Mouse (Mus musculus) liver, embryonic 16.5 days (tissue): ENCODE results near the gene Col4a2. TPM values are rescaled to one million over a fixed set of nuclear protein-coding genes. Genes with fewer than 3 reads are reported as not detected.

ENCODE experiments used
- ATAC-seq: fragments of 200-750 bp; cut with Nextera tagmentation; 2 replicates; pipeline ENCODE4 v1.8.0; 2017; ENCODE audit warnings: low read depth, mild to moderate bottlenecking, moderate number of reproducible peaks, moderate library complexity
- H3K27ac ChIP-seq: fragments of 300-500 bp; sonication (generic); 2 replicates; pipeline ENCODE4 v1.5.1; 2014; ENCODE audit warnings: mild to moderate bottlenecking, low read length
- H3K27me3 ChIP-seq: fragments of 300-500 bp; sonication (generic); 2 replicates; pipeline ENCODE4 v1.6.1; 2014; ENCODE audit warnings: low read depth, low read length, mixed read lengths; ENCODE audit not compliant: control insufficient read depth, insufficient read depth
- H3K36me3 ChIP-seq: fragments of 300-500 bp; sonication (generic); 2 replicates; pipeline ENCODE4 v1.6.1; 2014; ENCODE audit warnings: mild to moderate bottlenecking; ENCODE audit not compliant: control insufficient read depth, insufficient read depth
- H3K4me1 ChIP-seq: fragments of 300-500 bp; sonication (generic); 2 replicates; pipeline ENCODE4 v1.6.1; 2014; ENCODE audit warnings: low read depth, low read length, mixed read lengths; ENCODE audit not compliant: control insufficient read depth
- H3K4me2 ChIP-seq: fragments of 300-500 bp; sonication (generic); 2 replicates; pipeline ENCODE4 v1.6.1; 2014; ENCODE audit warnings: low read depth, low read length, mixed read lengths
- H3K4me3 ChIP-seq: fragments of 300-500 bp; sonication (generic); 2 replicates; pipeline ENCODE4 v1.5.1; 2014; ENCODE audit warnings: low read depth, mild to moderate bottlenecking, low read length
- H3K9ac ChIP-seq: fragments of 300-500 bp; sonication (generic); 2 replicates; pipeline ENCODE4 v1.6.1; 2014; ENCODE audit warnings: low read depth, low read length
- H3K9me3 ChIP-seq: fragments of 300-500 bp; sonication (generic); replicated peaks from 2 replicates; pipeline ENCODE4 v1.6.1; 2016; ENCODE audit warnings: low read length; ENCODE audit not compliant: control insufficient read depth
- WGBS: fragments of 180-500 bp; shearing (Covaris S2); extraction: QIAGEN DNeasy Blood & Tissue Kit; methylation state at CpG from one replicate; pipeline ENCODE4 v1.1.7; 2014; ENCODE audit not compliant: insufficient replicate concordance; 5-methylcytosine and 5-hydroxymethylcytosine counted together
- polyA plus RNA-seq: library from polyadenylated mRNA; unstranded; fragments of >200 nt; fragmentation: Nextera tagmentation; extraction: Ambion mirVana; gene quantifications from 2 replicates; pipeline ENCODE4 v1.2.1, GENCODE M21; 2015

Gene Col4a2
- polyA plus RNA-seq, 1 experiment from 2014 or later, result 9.2 TPM

GRCm38 (mm10) chr8:11304027-11304601 lies 8.5 kb upstream of the Col4a2 start:
- H3K27me3 ChIP-seq, result no peaks in the 10 kb centered on the region
- no peak overlapping the region for H3K4me2 ChIP-seq
- no peak for ATAC-seq
- H3K36me3 ChIP-seq, result no peaks in the 10 kb centered on the region
- no peaks in the 10 kb centered on the region; the same call in 1 of the 2 replicates for H3K4me1 ChIP-seq
- H3K9ac ChIP-seq, result no peak overlapping the region
- 58% methylated on average over 6 of the region's 6 CpGs for WGBS
- no peak overlapping the region for H3K4me3 ChIP-seq
- H3K27ac ChIP-seq, result no peak overlapping the region
- H3K9me3 ChIP-seq, result no peaks in the 10 kb centered on the region

GRCm38 (mm10) chr8:11305539-11305938 lies 7.1 kb upstream of the Col4a2 start:
- ATAC-seq, result peak; percentile 63; the same call in 1 of the 2 replicates
- no peaks in the 10 kb centered on the region for H3K36me3 ChIP-seq
- WGBS, result 39% methylated on average over 1 of the region's 1 CpGs
- H3K4me3 ChIP-seq, result no peak overlapping the region
- no peak overlapping the region for H3K9ac ChIP-seq
- no peak overlapping the region for H3K27ac ChIP-seq
- no peaks in the 10 kb centered on the region; the same call in 1 of the 2 replicates for H3K4me1 ChIP-seq
- no peak overlapping the region for H3K4me2 ChIP-seq
- no peaks in the 10 kb centered on the region for H3K27me3 ChIP-seq
- H3K9me3 ChIP-seq, result no peaks in the 10 kb centered on the region

- WGBS, result 61% methylated on average over 7 of the region's 7 CpGs
- Histone ChIP-seq H3K9ac (no peak overlapping the region), H3K27me3 (peaks cover 14% of the 10 kb centered on the region), H3K4me2 (no peak overlapping the region), H3K4me3 (no peak overlapping the region), H3K4me1 (no peaks in the 10 kb centered on the region; the same call in 1 of the 2 replicates), H3K27ac (no peak overlapping the region), H3K9me3 (no peaks in the 10 kb centered on the region), H3K36me3 (no peaks in the 10 kb centered on the region)
- no peak for ATAC-seq
Measured at GRCm38 (mm10) chr8:11307451-11307850, 5.2 kb upstream of the Col4a2 start.

GRCm38 (mm10) chr8:11308570-11308998 lies 4.0 kb upstream of the Col4a2 start:
- Histone ChIP-seq H3K9ac (no peak overlapping the region), H3K36me3 (no peaks in the 10 kb centered on the region), H3K4me2 (no peak overlapping the region), H3K27ac (no peak overlapping the region), H3K9me3 (no peaks in the 10 kb centered on the region), H3K4me3 (no peak overlapping the region), H3K27me3 (peaks cover 26% of the 10 kb centered on the region), H3K4me1 (no peaks in the 10 kb centered on the region; the same call in 1 of the 2 replicates)
- WGBS, result 38% methylated on average over 7 of the region's 7 CpGs
- no peak for ATAC-seq

GRCm38 (mm10) chr8:11309226-11309625 lies 3.4 kb upstream of the Col4a2 start:
- H3K4me2 ChIP-seq, result no peak overlapping the region

GRCm38 (mm10) chr8:11310049-11310448 lies 2.6 kb upstream of the Col4a2 start:
- no peaks in the 10 kb centered on the region for H3K36me3 ChIP-seq
- no peaks in the 10 kb centered on the region; the same call in 1 of the 2 replicates for H3K4me1 ChIP-seq
- H3K27me3 ChIP-seq, result peaks cover 40% of the 10 kb centered on the region
- H3K4me2 ChIP-seq, result no peak overlapping the region
- no peak overlapping the region for H3K27ac ChIP-seq
- H3K4me3 ChIP-seq, result no peak overlapping the region
- WGBS, result 46% methylated on average over 2 of the region's 2 CpGs
- no peaks in the 10 kb centered on the region for H3K9me3 ChIP-seq
- ATAC-seq, result no peak
- H3K9ac ChIP-seq, result no peak overlapping the region

More at GRCm38 (mm10) chr8:11309226-11309625, 3.4 kb upstream of the Col4a2 start:
- ATAC-seq, result no peak
- Histone ChIP-seq H3K4me3 (no peak overlapping the region), H3K4me1 (no peaks in the 10 kb centered on the region; the same call in 1 of the 2 replicates), H3K27ac (no peak overlapping the region), H3K9me3 (no peaks in the 10 kb centered on the region), H3K27me3 (peaks cover 32% of the 10 kb centered on the region), H3K36me3 (no peaks in the 10 kb centered on the region), H3K9ac (no peak overlapping the region)
- 35% methylated on average over 5 of the region's 5 CpGs for WGBS

- no peak overlapping the region for H3K27ac ChIP-seq
- ATAC-seq, result no peak
- H3K9ac ChIP-seq, result peak overlapping the region; percentile 51
- WGBS, result 4% methylated on average over 34 of the region's 34 CpGs
- H3K9me3 ChIP-seq, result no peaks in the 10 kb centered on the region
- peaks cover 40% of the 10 kb centered on the region for H3K27me3 ChIP-seq
- no peaks in the 10 kb centered on the region for H3K4me1 ChIP-seq
- H3K36me3 ChIP-seq, result no peaks in the 10 kb centered on the region
- peak overlapping the region; percentile 56 for H3K4me3 ChIP-seq
- H3K4me2 ChIP-seq, result peak overlapping the region; percentile 59
Measured at GRCm38 (mm10) chr8:11311681-11312348, 790 bp upstream of the Col4a2 start.

GRCm38 (mm10) chr8:11313176-11314111 lies 839 bp downstream of the Col4a2 start:
- Histone ChIP-seq H3K4me3 (peak overlapping the region; percentile 56), H3K9me3 (no peaks in the 10 kb centered on the region), H3K4me1 (no peaks in the 10 kb centered on the region), H3K27ac (no peak overlapping the region), H3K27me3 (peaks cover 40% of the 10 kb centered on the region), H3K4me2 (peak overlapping the region; percentile 59), H3K36me3 (no peaks in the 10 kb centered on the region), H3K9ac (peak overlapping the region; percentile 51; the same call in 1 of the 2 replicates)
- WGBS, result 7% methylated on average over 45 of the region's 45 CpGs
- 0 out of 2 replicates have a peak, but pooled peaks have one; percentile 5 for ATAC-seq
